In the genomic region with DNA sequence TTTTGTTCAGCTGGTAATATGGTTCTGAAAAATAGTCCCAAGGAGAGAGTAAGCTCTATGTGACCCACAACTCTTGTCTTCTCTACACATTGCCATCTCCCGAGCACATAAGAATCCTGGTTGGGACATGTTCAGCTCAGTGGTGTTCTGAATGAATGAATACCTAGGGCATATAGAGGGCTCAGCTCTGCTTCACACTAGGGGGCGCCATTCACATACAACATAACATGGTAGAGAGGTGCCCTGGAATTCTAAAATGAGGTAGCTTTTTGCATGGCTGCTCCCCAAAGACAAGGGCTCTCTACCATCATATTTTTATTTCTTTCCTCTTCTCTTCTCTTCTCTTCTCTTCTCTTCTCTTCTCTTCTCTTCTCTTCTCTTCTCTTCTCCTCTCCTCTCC, we compare ENCODE assay signal across 9 mouse cellular contexts. TPM values are rescaled to one million over a fixed set of nuclear protein-coding genes. Genes with fewer than 3 reads are reported as not detected.
A peak's percentile ranks its signal among the peaks of the same experiment; 100 is the strongest.
DNase-seq lines count a peak whose midpoint lies in the region; ATAC-seq lines count a peak whose summit lies in the region.
"Had no signal": no experiment of that assay in that cellular context is flagged by ENCODE, and none has a peak within 500 bp of the region (broad histone marks: within the 10 kb centered on the region; RNA-seq: fewer than 3 reads in every experiment).

No protein-coding gene starts in this region.

- no peaks in the 10 kb centered on the region for H3K27me3 ChIP-seq in neural tube, embryonic 15.5 days (replicated peaks)
- no peaks in the 10 kb centered on the region for H3K27me3 ChIP-seq in limb, embryonic 10.5 days (ENCODE audit: low read depth, poor library complexity, severe bottlenecking)
- H3K27me3 ChIP-seq: embryonic facial prominence, embryonic 13.5 days had no signal

- H3K27ac ChIP-seq in neural tube, embryonic 15.5 days (replicated peaks) = no peak overlapping the region
- H3K27ac ChIP-seq in limb, embryonic 10.5 days = no peak overlapping the region
- H3K27ac ChIP-seq: embryonic facial prominence, embryonic 13.5 days had no signal

- H3K9ac ChIP-seq in neural tube, embryonic 15.5 days (replicated peaks) = no peak overlapping the region
- H3K9ac ChIP-seq: embryonic facial prominence, embryonic 13.5 days had no signal

- no peaks in the 10 kb centered on the region for H3K36me3 ChIP-seq in neural tube, embryonic 15.5 days
- H3K36me3 ChIP-seq in limb, embryonic 10.5 days = no peaks in the 10 kb centered on the region
- H3K36me3 ChIP-seq: embryonic facial prominence, embryonic 13.5 days had no signal

- no peak for ATAC-seq in neural tube, embryonic 15.5 days (ENCODE audit: low FRiP score)

- H3K4me1 ChIP-seq in neural tube, embryonic 15.5 days = no peaks in the 10 kb centered on the region
- H3K4me1 ChIP-seq in limb, embryonic 10.5 days = 0 out of 2 replicates have a peak, but pooled peaks cover 5% of the 10 kb centered on the region

- 32% methylated on average over 2 of the region's 2 CpGs for WGBS in neural tube, embryonic 15.5 days
- WGBS in limb, embryonic 10.5 days = 42% methylated on average over 2 of the region's 2 CpGs

- peak; percentile 47 for DNase-seq in neural tube, embryonic 10.5 days (ENCODE audit: extremely low spot score, low spot score)
- peak; percentile 80 for DNase-seq in cerebellum, adult 9-11 months
- DNase-seq in frontal cortex, postnatal 25 days (ENCODE audit: low spot score in 2 of 2) = peak; percentile 51 to 68
- peak; percentile 57 for DNase-seq in kidney, adult 9 months
- DNase-seq in limb, embryonic 10.5 days (ENCODE audit: low spot score) = peak; percentile 52
- DNase-seq in ovary, postnatal 10 days (ENCODE audit: low spot score) = peak; percentile 27
- DNase-seq in thymus, postnatal 4 days = peak; percentile 77

- H3K4me3 ChIP-seq in neural tube, embryonic 15.5 days (replicated peaks) = no peak overlapping the region
- H3K4me3 ChIP-seq in limb, embryonic 10.5 days = no peak overlapping the region
- H3K4me3 ChIP-seq: embryonic facial prominence, embryonic 13.5 days had no signal

- H3K9me3 ChIP-seq in neural tube, embryonic 15.5 days (replicated peaks) = no peaks in the 10 kb centered on the region
- no peaks in the 10 kb centered on the region for H3K9me3 ChIP-seq in limb, embryonic 10.5 days (replicated peaks)
- H3K9me3 ChIP-seq: embryonic facial prominence, embryonic 13.5 days had no signal

- no peak overlapping the region for H3K4me2 ChIP-seq in neural tube, embryonic 15.5 days
- H3K4me2 ChIP-seq: embryonic facial prominence, embryonic 13.5 days had no signal

RNA-seq across cellular contexts. Expression of a gene that starts 2.2 kb away (rescaled TPM):
- 0.17 and 0.26 TPM in 2 replicates for polyA plus RNA-seq in neural tube, embryonic 15.5 days (2015; fragmentation: Nextera tagmentation; extraction: Ambion mirVana)
- polyA plus RNA-seq in limb, embryonic 10.5 days (2016; fragmentation: Nextera tagmentation; extraction: Ambion mirVana) = 0.04 TPM in 1 of 2 replicates, not detected in the other

Comparison
In these comparisons a context has a peak if more than half of its experiments do, and no peak if none do; other contexts are left out.
1. DNase-seq: peak in every context shown above with its lines; median percentile 80 in cerebellum, adult 9-11 months; 77 in thymus, postnatal 4 days; 60 in frontal cortex, postnatal 25 days; 57 in kidney, adult 9 months; 52 in limb, embryonic 10.5 days; 47 in neural tube, embryonic 10.5 days; 27 in ovary, postnatal 10 days.